Mouse (Mus musculus): ENCODE measurements around the gene Ms4a10. TPM values are rescaled to one million over a fixed set of nuclear protein-coding genes. Genes with fewer than 3 reads are reported as not detected.

Gene Ms4a10
- total and polyA plus RNA-seq, 3 experiments, result not detected

DNA sequence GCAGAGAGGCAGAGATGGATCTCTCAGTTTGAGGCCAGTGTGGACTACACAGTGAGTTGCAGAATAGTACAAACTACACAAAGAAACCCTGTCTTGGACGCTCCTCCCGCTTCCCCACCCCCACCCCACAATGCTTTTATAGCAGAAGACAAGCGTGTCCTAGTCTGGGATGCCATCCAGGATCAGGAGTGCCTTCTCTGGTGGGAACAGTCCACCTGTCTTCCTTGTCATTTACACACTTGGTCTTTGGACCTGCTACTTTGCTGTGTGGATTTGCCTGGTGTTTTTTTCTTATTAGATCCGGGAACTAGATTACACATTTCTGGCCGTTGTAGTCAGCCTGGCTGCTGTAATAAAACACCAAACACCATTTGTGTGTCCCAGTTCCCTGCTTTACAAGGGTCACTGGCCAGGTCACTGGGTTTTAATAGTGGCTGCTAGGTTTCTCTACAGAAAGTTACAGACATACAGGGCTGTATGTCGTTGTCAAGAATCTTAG, 48.3 kb downstream of the Ms4a10 start:
- H3K27me3 ChIP-seq (ENCODE audit: control insufficient read depth in 1 of 2, insufficient read depth in 2 of 2, low read length in 2 of 2), result peaks cover 2 to 7% of the 10 kb centered on the region in 2 experiments
- no peaks in the 10 kb centered on the region for H3K79me2 ChIP-seq (ENCODE audit: control insufficient read depth, insufficient read depth, low read length, poor library complexity)
- H3K4me3 ChIP-seq (ENCODE audit: control insufficient read depth in 1 of 2, insufficient read depth in 1 of 2, low read depth in 2 of 2, low read length in 2 of 2), result no peak overlapping the region
- H3K4me1 ChIP-seq (ENCODE audit: control insufficient read depth in 1 of 2, insufficient read depth in 2 of 2, low read length in 2 of 2), result no peaks in the 10 kb centered on the region
- DNase-seq (ENCODE audit: low read depth, low spot score), result no peak
- H3K9ac ChIP-seq (ENCODE audit: control insufficient read depth, low read depth, low read length, poor library complexity, severe bottlenecking), result no peak overlapping the region
- no peak overlapping the region for H3K27ac ChIP-seq (ENCODE audit: control insufficient read depth, low read depth, low read length)
- H3K9me3 ChIP-seq (replicated peaks; ENCODE audit: insufficient read depth, low read length), result no peaks in the 10 kb centered on the region
- no peaks in the 10 kb centered on the region for H3K36me3 ChIP-seq (ENCODE audit: control insufficient read depth in 1 of 2, insufficient read depth in 2 of 2, low read length in 2 of 2)
- no peak for TF ChIP-seq NELFE (IDR thresholded peaks at IDR 0.05; ENCODE audit: low read depth, low read length)
- TF ChIP-seq SMC3 (IDR thresholded peaks at IDR 0.05; ENCODE audit: low read depth, low read length), result no peak
- no peak for TF ChIP-seq MAX (IDR thresholded peaks at IDR 0.05; ENCODE audit: low read length)
- TF ChIP-seq ZMIZ1 (IDR thresholded peaks at IDR 0.05; ENCODE audit: low read depth, low read length), result no peak
- TF ChIP-seq TCF12 (IDR thresholded peaks at IDR 0.05; ENCODE audit: low read depth, low read length), result no peak
- TF ChIP-seq MXI1 (IDR thresholded peaks at IDR 0.05; ENCODE audit: low read depth, low read length), result no peak
- no peak for TF ChIP-seq MYB (IDR thresholded peaks at IDR 0.05; ENCODE audit: low read depth, low read length)
- no peak for TF ChIP-seq UBTF (IDR thresholded peaks at IDR 0.05; ENCODE audit: borderline replicate concordance, insufficient read depth, low read depth, low read length)
- TF ChIP-seq CTCF (IDR thresholded peaks at IDR 0.05 in 2 of 3, conservative IDR thresholded peaks at IDR 0.05 in 1 of 3; ENCODE audit: control insufficient read depth in 1 of 3, insufficient read depth in 1 of 3, low read depth in 2 of 3, low read length in 3 of 3, poor library complexity in 1 of 3, severe bottlenecking in 1 of 3), result no peak
- TF ChIP-seq ELF1 (IDR thresholded peaks at IDR 0.05; ENCODE audit: low read depth, low read length), result no peak
- TF ChIP-seq CHD2 (IDR thresholded peaks at IDR 0.05; ENCODE audit: low read length), result no peak
- TF ChIP-seq CHD1 (IDR thresholded peaks at IDR 0.05; ENCODE audit: low read depth, low read length), result no peak
- no peak for TF ChIP-seq POLR2A (IDR thresholded peaks at IDR 0.05; ENCODE audit: control insufficient read depth in 1 of 2, insufficient read depth in 1 of 2, low read depth in 1 of 2, low read length in 2 of 2, poor library complexity in 1 of 2)
- TF ChIP-seq NRF1 (IDR thresholded peaks at IDR 0.05; ENCODE audit: insufficient read depth, low read depth, low read length, poor library complexity, severe bottlenecking), result no peak
- TF ChIP-seq EP300 (IDR thresholded peaks at IDR 0.05; ENCODE audit: low read depth in 1 of 2, low read length in 2 of 2), result no peak
- TF ChIP-seq E2F4 (IDR thresholded peaks at IDR 0.05; ENCODE audit: borderline replicate concordance, low read depth, low read length), result no peak
- TF ChIP-seq JUND (IDR thresholded peaks at IDR 0.05; ENCODE audit: low read depth, low read length), result no peak
- TF ChIP-seq USF1 (IDR thresholded peaks at IDR 0.05; ENCODE audit: low read depth, low read length), result no peak
- no peak for TF ChIP-seq MEF2A (IDR thresholded peaks at IDR 0.05; ENCODE audit: extremely low read depth, insufficient replicate concordance, low read depth, low read length, poor library complexity, severe bottlenecking)
- TF ChIP-seq RAD21 (IDR thresholded peaks at IDR 0.05; ENCODE audit: low read depth, low read length), result no peak

DNA sequence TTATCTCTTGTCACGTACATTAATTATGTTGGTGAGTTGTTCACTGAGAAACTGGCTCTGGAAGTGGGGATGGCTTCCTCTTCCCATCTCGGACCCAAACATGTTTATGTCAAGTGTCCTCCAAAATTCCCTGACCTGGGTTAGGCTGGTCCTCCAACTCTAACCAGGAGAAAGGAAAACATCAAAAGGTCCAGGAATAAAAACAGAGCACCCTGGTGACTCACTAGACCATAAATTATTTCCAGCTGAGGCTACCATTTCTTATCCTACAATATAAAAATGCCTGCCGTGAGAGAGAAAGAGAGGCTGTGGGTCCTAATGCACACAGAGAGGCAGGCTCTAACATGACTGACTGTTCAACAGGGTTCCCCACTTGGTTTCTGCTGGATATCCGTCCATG, 50.2 kb downstream of the Ms4a10 start:
- Histone ChIP-seq H3K4me3 (ENCODE audit: control insufficient read depth in 1 of 2, insufficient read depth in 1 of 2, low read depth in 2 of 2, low read length in 2 of 2) (no peak overlapping the region), H3K27me3 (ENCODE audit: control insufficient read depth in 1 of 2, insufficient read depth in 2 of 2, low read length in 2 of 2) (peaks cover 0 to 7% of the 10 kb centered on the region in 2 experiments), H3K36me3 (ENCODE audit: control insufficient read depth in 1 of 2, insufficient read depth in 2 of 2, low read length in 2 of 2) (no peaks in the 10 kb centered on the region), H3K27ac (ENCODE audit: control insufficient read depth, low read depth, low read length) (no peak overlapping the region), H3K9ac (ENCODE audit: control insufficient read depth, low read depth, low read length, poor library complexity, severe bottlenecking) (no peak overlapping the region), H3K79me2 (ENCODE audit: control insufficient read depth, insufficient read depth, low read length, poor library complexity) (no peaks in the 10 kb centered on the region), H3K4me1 (ENCODE audit: control insufficient read depth in 1 of 2, insufficient read depth in 2 of 2, low read length in 2 of 2) (no peaks in the 10 kb centered on the region), H3K9me3 (replicated peaks; ENCODE audit: insufficient read depth, low read length) (no peaks in the 10 kb centered on the region)
- DNase-seq (ENCODE audit: low read depth, low spot score), result no peak
- no peak for TF ChIP-seq RCOR1 (IDR thresholded peaks at IDR 0.05; ENCODE audit: low read depth, low read length)
- no peak for TF ChIP-seq USF2 (IDR thresholded peaks at IDR 0.05; ENCODE audit: borderline replicate concordance in 1 of 2, insufficient read depth in 1 of 2, low read depth in 1 of 2, low read length in 2 of 2)
- no peak for TF ChIP-seq SMC3 (IDR thresholded peaks at IDR 0.05; ENCODE audit: low read depth, low read length)
- no peak for TF ChIP-seq TBP (IDR thresholded peaks at IDR 0.05; ENCODE audit: low read depth, low read length)
- TF ChIP-seq MAZ (IDR thresholded peaks at IDR 0.05; ENCODE audit: low read depth, low read length), result no peak
- no peak for TF ChIP-seq CHD1 (IDR thresholded peaks at IDR 0.05; ENCODE audit: low read depth, low read length)
- no peak for TF ChIP-seq CHD2 (IDR thresholded peaks at IDR 0.05; ENCODE audit: low read length)
- no peak for TF ChIP-seq GATA1 (IDR thresholded peaks at IDR 0.05; ENCODE audit: low read depth, low read length)
- TF ChIP-seq ELF1 (IDR thresholded peaks at IDR 0.05; ENCODE audit: low read depth, low read length), result no peak
- no peak for TF ChIP-seq UBTF (IDR thresholded peaks at IDR 0.05; ENCODE audit: borderline replicate concordance, insufficient read depth, low read depth, low read length)
- TF ChIP-seq SIN3A (IDR thresholded peaks at IDR 0.05; ENCODE audit: low read length), result no peak
- no peak for TF ChIP-seq POLR2AphosphoS5 (IDR thresholded peaks at IDR 0.05; ENCODE audit: borderline replicate concordance, low read depth, low read length)
- no peak for TF ChIP-seq HCFC1 (IDR thresholded peaks at IDR 0.05; ENCODE audit: low read depth, low read length)
- no peak for TF ChIP-seq EP300 (IDR thresholded peaks at IDR 0.05; ENCODE audit: low read depth in 1 of 2, low read length in 2 of 2)
- TF ChIP-seq BHLHE40 (IDR thresholded peaks at IDR 0.05; ENCODE audit: borderline replicate concordance, low read depth, low read length), result no peak
- no peak for TF ChIP-seq NELFE (IDR thresholded peaks at IDR 0.05; ENCODE audit: low read depth, low read length)
- TF ChIP-seq MAFK (IDR thresholded peaks at IDR 0.05; ENCODE audit: borderline replicate concordance, low read depth, low read length), result no peak
- TF ChIP-seq NRF1 (IDR thresholded peaks at IDR 0.05; ENCODE audit: insufficient read depth, low read depth, low read length, poor library complexity, severe bottlenecking), result no peak
